Mouse (Mus musculus) heart, embryonic 16.5 days (tissue): ENCODE data around the gene Kcnh2. TPM values are rescaled to one million over a fixed set of nuclear protein-coding genes. Genes with fewer than 3 reads are reported as not detected.

Source experiments
- ATAC-seq: fragments of 200-750 bp; cut with Nextera tagmentation; replicated peaks from 2 replicates; pipeline ENCODE4 v1.8.0; 2017; ENCODE audit warnings: moderate number of reproducible peaks; ENCODE audit not compliant: insufficient read depth, low FRiP score; ENCODE audit errors: extremely low read depth
- H3K27ac ChIP-seq: fragments of 300-500 bp; sonication (generic); 2 replicates; pipeline ENCODE4 v1.5.1; 2014; ENCODE audit warnings: mild to moderate bottlenecking, low read length, control low read depth, moderate library complexity
- H3K27me3 ChIP-seq: fragments of 300-500 bp; sonication (generic); 2 replicates; pipeline ENCODE4 v1.6.1; 2014; ENCODE audit warnings: low read length, mixed read lengths; ENCODE audit not compliant: control insufficient read depth, insufficient read depth
- H3K36me3 ChIP-seq: fragments of 300-500 bp; sonication (generic); 2 replicates; pipeline ENCODE4 v1.6.1; 2014; ENCODE audit not compliant: control insufficient read depth, insufficient read depth
- H3K4me1 ChIP-seq: fragments of 300-500 bp; sonication (generic); 2 replicates; pipeline ENCODE4 v1.6.1; 2014; ENCODE audit warnings: low read length, mixed read lengths; ENCODE audit not compliant: control insufficient read depth, insufficient read depth
- H3K4me2 ChIP-seq: fragments of 300-500 bp; sonication (generic); 2 replicates; pipeline ENCODE4 v1.6.1; 2014; ENCODE audit warnings: low read depth, mild to moderate bottlenecking, control low read depth, low read length
- H3K4me3 ChIP-seq: fragments of 300-500 bp; sonication (generic); 2 replicates; pipeline ENCODE4 v1.5.1; 2014; ENCODE audit warnings: mild to moderate bottlenecking, control low read depth, low read length
- H3K9ac ChIP-seq: fragments of 300-500 bp; sonication (generic); 2 replicates; pipeline ENCODE4 v1.6.1; 2014; ENCODE audit warnings: low read length, control low read depth
- H3K9me3 ChIP-seq: fragments of 300-500 bp; sonication (generic); replicated peaks from 2 replicates; pipeline ENCODE4 v1.6.1; 2016; ENCODE audit warnings: low read length; ENCODE audit not compliant: control insufficient read depth
- WGBS: fragments of 180-500 bp; shearing (Covaris S2); extraction: QIAGEN DNeasy Blood & Tissue Kit; methylation state at CpG from one replicate; pipeline ENCODE4 v1.1.7; 2014; 5-methylcytosine and 5-hydroxymethylcytosine counted together
- polyA plus RNA-seq: library from polyadenylated mRNA; unstranded; fragments of >200 nt; fragmentation: Nextera tagmentation; extraction: Ambion mirVana; gene quantifications from 2 replicates; pipeline ENCODE4 v1.2.1, GENCODE M21; 2015

The Kcnh2 gene
- polyA plus RNA-seq, 1 experiment from 2014 or later, result 18.0 TPM

- Histone ChIP-seq H3K27ac (peak overlapping the region; percentile 25; the same call in 1 of the 2 replicates), H3K36me3 (no peaks in the 10 kb centered on the region), H3K27me3 (peaks cover 3% of the 10 kb centered on the region; the same call in 1 of the 2 replicates), H3K4me3 (no peak overlapping the region), H3K4me2 (no peak overlapping the region), H3K9ac (peak overlapping the region; percentile 14; the same call in 1 of the 2 replicates), H3K4me1 (peaks cover 33% of the 10 kb centered on the region), H3K9me3 (no peaks in the 10 kb centered on the region)
- ATAC-seq, result no peak
- WGBS, result 62% methylated on average over 6 of the region's 7 CpGs
These were observed 37.7 kb upstream of the Kcnh2 start for GRCm38 (mm10) chr5:24389011-24389657.

- H3K4me2 ChIP-seq, result peak overlapping the region; percentile 91
- peak overlapping the region; percentile 74 for H3K9ac ChIP-seq
- H3K4me3 ChIP-seq, result peak overlapping the region; percentile 54
- H3K36me3 ChIP-seq, result no peaks in the 10 kb centered on the region
- no peak for ATAC-seq
- peaks cover 36% of the 10 kb centered on the region for H3K4me1 ChIP-seq
- peak overlapping the region; percentile 43 for H3K27ac ChIP-seq
- H3K9me3 ChIP-seq, result no peaks in the 10 kb centered on the region
- H3K27me3 ChIP-seq, result peaks cover 3% of the 10 kb centered on the region; the same call in 1 of the 2 replicates
- WGBS, result 30% methylated on average over 26 of the region's 26 CpGs
These were observed 37.0 kb upstream of the Kcnh2 start for GRCm38 (mm10) chr5:24388246-24388915.

- Histone ChIP-seq H3K27ac (peak overlapping the region; percentile 43), H3K9ac (peak overlapping the region; percentile 74), H3K4me3 (peak overlapping the region; percentile 54), H3K36me3 (no peaks in the 10 kb centered on the region), H3K9me3 (no peaks in the 10 kb centered on the region), H3K4me1 (peaks cover 38% of the 10 kb centered on the region), H3K27me3 (peaks cover 3% of the 10 kb centered on the region; the same call in 1 of the 2 replicates), H3K4me2 (peak overlapping the region; percentile 91)
- WGBS, result under 1% methylated on average over 73 of the region's 73 CpGs
- ATAC-seq, result peak; percentile 38
These were observed 36.1 kb upstream of the Kcnh2 start for GRCm38 (mm10) chr5:24387264-24388241.

GRCm38 (mm10) chr5:24385887-24386550, 34.6 kb upstream of the Kcnh2 start:
- no peak overlapping the region for H3K4me2 ChIP-seq
- H3K4me3 ChIP-seq, result no peak overlapping the region
- H3K27ac ChIP-seq, result peak overlapping the region; percentile 30; the same call in 1 of the 2 replicates
- H3K9ac ChIP-seq, result no peak overlapping the region
- no peaks in the 10 kb centered on the region for H3K36me3 ChIP-seq
- peaks cover 3% of the 10 kb centered on the region; the same call in 1 of the 2 replicates for H3K27me3 ChIP-seq
- 85% methylated on average over 10 of the region's 10 CpGs for WGBS
- no peak for ATAC-seq
- no peaks in the 10 kb centered on the region for H3K9me3 ChIP-seq
- H3K4me1 ChIP-seq, result peaks cover 38% of the 10 kb centered on the region

- Histone ChIP-seq H3K9ac (no peak overlapping the region), H3K27ac (peak overlapping the region; percentile 30; the same call in 1 of the 2 replicates), H3K9me3 (no peaks in the 10 kb centered on the region), H3K27me3 (peaks cover 3% of the 10 kb centered on the region; the same call in 1 of the 2 replicates), H3K36me3 (no peaks in the 10 kb centered on the region), H3K4me3 (no peak overlapping the region), H3K4me2 (no peak overlapping the region), H3K4me1 (peaks cover 38% of the 10 kb centered on the region)
- WGBS, result 81% methylated on average over 5 of the region's 5 CpGs
- ATAC-seq, result no peak
These were observed 34.0 kb upstream of the Kcnh2 start for GRCm38 (mm10) chr5:24385374-24385773.

GRCm38 (mm10) chr5:24384407-24384806, 33.0 kb upstream of the Kcnh2 start:
- Histone ChIP-seq H3K9me3 (no peaks in the 10 kb centered on the region), H3K4me3 (no peak overlapping the region), H3K27me3 (peaks cover 3% of the 10 kb centered on the region; the same call in 1 of the 2 replicates), H3K4me2 (no peak overlapping the region), H3K9ac (no peak overlapping the region), H3K27ac (peak overlapping the region; percentile 69), H3K4me1 (peaks cover 34% of the 10 kb centered on the region), H3K36me3 (no peaks in the 10 kb centered on the region)
- peak; percentile 14 for ATAC-seq
- 52% methylated on average over 6 of the region's 6 CpGs for WGBS

GRCm38 (mm10) chr5:24383026-24383859, 31.8 kb upstream of the Kcnh2 start:
- 2% methylated on average over 34 of the region's 34 CpGs for WGBS
- Histone ChIP-seq H3K4me2 (peak overlapping the region; percentile 75), H3K9me3 (no peaks in the 10 kb centered on the region), H3K4me3 (peak overlapping the region; percentile 49), H3K27me3 (peaks cover 3% of the 10 kb centered on the region; the same call in 1 of the 2 replicates), H3K4me1 (peaks cover 26% of the 10 kb centered on the region), H3K9ac (peak overlapping the region; percentile 75), H3K36me3 (no peaks in the 10 kb centered on the region), H3K27ac (peak overlapping the region; percentile 52)
- ATAC-seq, result peak; percentile 78
